22 mouse cellular contexts compared by ENCODE assay signal in the genomic region with DNA sequence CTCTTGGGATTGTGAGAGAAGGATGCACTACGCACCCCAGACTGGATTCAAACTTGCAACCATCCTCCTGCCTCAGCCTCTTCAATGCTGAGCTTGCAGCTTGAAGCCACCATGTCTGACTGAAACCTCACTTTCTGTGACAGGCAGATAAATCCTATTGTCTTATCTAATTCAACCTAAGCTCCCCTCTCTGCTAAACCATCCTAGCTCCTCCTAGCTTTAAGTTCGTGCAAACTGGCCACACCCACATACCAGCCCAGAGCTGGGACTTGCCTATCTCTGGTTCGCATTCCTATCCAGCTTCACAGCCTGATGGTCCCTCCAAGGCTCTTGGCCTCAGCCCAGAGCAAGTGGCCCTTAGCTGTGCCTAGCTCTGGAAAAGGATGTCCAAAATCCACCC. TPM values are rescaled to one million over a fixed set of nuclear protein-coding genes. Genes with fewer than 3 reads are reported as not detected.
DNase-seq lines count a peak whose midpoint lies in the region; ATAC-seq and TF ChIP-seq lines count a peak whose summit lies in the region.
"Had no signal": no experiment of that assay in that cellular context is flagged by ENCODE, and none has a peak within 500 bp of the region (broad histone marks: within the 10 kb centered on the region; RNA-seq: fewer than 3 reads in every experiment).

No protein-coding gene starts in this region.

- no peak for DNase-seq in stomach, postnatal 0 days (ENCODE audit: low spot score)
- DNase-seq in c-Kit-positive CD71-positive TER-119-negative erythroid progenitor cells, embryonic 14.5 days (ENCODE audit: low read depth), result peak; percentile 88
- peak; percentile 82 for DNase-seq in liver, embryonic 13.5 days
- no peak for DNase-seq in left cerebral cortex, postnatal 4 days
- DNase-seq: adrenal gland, postnatal 25 days; heart, postnatal 10 days; kidney, adult 8-10 months; kidney, postnatal 36 days; layer of hippocampus, postnatal 36 days; thymus, postnatal 4 days had no signal

- H3K9me3 ChIP-seq in stomach, embryonic 15.5 days, result no peaks in the 10 kb centered on the region
- H3K9me3 ChIP-seq in stomach, postnatal 0 days (ENCODE audit: control insufficient read depth, low read length), result no peaks in the 10 kb centered on the region
- H3K9me3 ChIP-seq in liver, embryonic 13.5 days (replicated peaks), result peaks cover 3% of the 10 kb centered on the region; the same call in 1 of the 2 replicates
- H3K9me3 ChIP-seq in neural tube, embryonic 15.5 days (replicated peaks), result no peaks in the 10 kb centered on the region
- H3K9me3 ChIP-seq: embryonic facial prominence, embryonic 13.5 days; lung, embryonic 15.5 days had no signal

- no peak overlapping the region for H3K27ac ChIP-seq in stomach, embryonic 15.5 days
- no peak overlapping the region for H3K27ac ChIP-seq in stomach, postnatal 0 days (replicated peaks)
- peak overlapping the region; percentile 69 for H3K27ac ChIP-seq in liver, embryonic 13.5 days
- H3K27ac ChIP-seq in neural tube, embryonic 15.5 days (replicated peaks), result no peak overlapping the region
- H3K27ac ChIP-seq: embryonic facial prominence, embryonic 13.5 days; hindbrain, postnatal 0 days; lung, embryonic 15.5 days; neural tube, embryonic 13.5 days had no signal

- 0 out of 2 replicates have a peak, but pooled peaks cover 2% of the 10 kb centered on the region for H3K27me3 ChIP-seq in stomach, embryonic 15.5 days (replicated peaks)
- no peaks in the 10 kb centered on the region for H3K27me3 ChIP-seq in stomach, postnatal 0 days (ENCODE audit: control insufficient read depth, insufficient read depth, low read length)
- peaks cover 21% of the 10 kb centered on the region for H3K27me3 ChIP-seq in liver, embryonic 13.5 days
- H3K27me3 ChIP-seq in neural tube, embryonic 15.5 days (replicated peaks), result no peaks in the 10 kb centered on the region; the same call in 1 of the 2 replicates
- H3K27me3 ChIP-seq: lung, embryonic 15.5 days; neural tube, embryonic 13.5 days had no signal

- WGBS in stomach, embryonic 15.5 days, result 67% methylated on average over 3 of the region's 3 CpGs
- 48% methylated on average over 3 of the region's 3 CpGs for WGBS in stomach, postnatal 0 days
- WGBS in liver, embryonic 13.5 days (ENCODE audit: insufficient replicate concordance), result 24% methylated on average over 3 of the region's 3 CpGs
- 83% methylated on average over 3 of the region's 3 CpGs for WGBS in neural tube, embryonic 15.5 days

- peaks cover 42% of the 10 kb centered on the region for H3K36me3 ChIP-seq in stomach, embryonic 15.5 days
- peaks cover 11% of the 10 kb centered on the region for H3K36me3 ChIP-seq in stomach, postnatal 0 days (ENCODE audit: control insufficient read depth, insufficient read depth, low read length)
- H3K36me3 ChIP-seq in liver, embryonic 13.5 days, result 0 out of 2 replicates have a peak, but pooled peaks cover 7% of the 10 kb centered on the region
- H3K36me3 ChIP-seq in neural tube, embryonic 15.5 days, result peaks cover 2% of the 10 kb centered on the region; the same call in 1 of the 2 replicates
- H3K36me3 ChIP-seq: G1E had no signal

- peak; percentile 24; the same call in 1 of the 2 replicates for ATAC-seq in stomach, embryonic 15.5 days (ENCODE audit: insufficient read depth, low FRiP score, low read depth)
- ATAC-seq in stomach, postnatal 0 days (ENCODE audit: low FRiP score, low TSS enrichment), result no peak
- ATAC-seq in liver, embryonic 13.5 days (ENCODE audit: low read depth), result peak; percentile 85
- ATAC-seq in inflammation-experienced regulatory T-cells, adult 6 months, result no peak
- ATAC-seq in neural tube, embryonic 15.5 days (ENCODE audit: low FRiP score), result no peak
- ATAC-seq: activated CD4-positive, CD25-positive, alpha-beta regulatory T cell, adult 4 months; forebrain, embryonic 14.5 days; hindbrain, postnatal 0 days had no signal

- H3K4me2 ChIP-seq in stomach, embryonic 15.5 days, result no peak overlapping the region
- no peak overlapping the region for H3K4me2 ChIP-seq in stomach, postnatal 0 days (replicated peaks; ENCODE audit: low read depth)
- H3K4me2 ChIP-seq in liver, embryonic 13.5 days, result peak overlapping the region; percentile 25
- no peak overlapping the region for H3K4me2 ChIP-seq in neural tube, embryonic 15.5 days
- H3K4me2 ChIP-seq: embryonic facial prominence, embryonic 13.5 days; lung, embryonic 15.5 days; neural tube, embryonic 13.5 days had no signal

- no peak overlapping the region for H3K9ac ChIP-seq in stomach, embryonic 15.5 days
- no peak overlapping the region for H3K9ac ChIP-seq in stomach, postnatal 0 days (ENCODE audit: low read length)
- peak overlapping the region; percentile 40; the same call in 1 of the 2 replicates for H3K9ac ChIP-seq in liver, embryonic 13.5 days
- no peak overlapping the region for H3K9ac ChIP-seq in neural tube, embryonic 15.5 days (replicated peaks)
- H3K9ac ChIP-seq: embryonic facial prominence, embryonic 13.5 days; lung, embryonic 15.5 days; neural tube, embryonic 13.5 days had no signal

- intact Hi-C loops in left cerebral cortex, postnatal 4 days (cut with DNase I), result no loop called here

- TF ChIP-seq CTCF in stomach, postnatal 0 days (IDR thresholded peaks at IDR 0.05; ENCODE audit: low read depth), result no peak

- peaks cover 25% of the 10 kb centered on the region for H3K4me1 ChIP-seq in stomach, embryonic 15.5 days
- H3K4me1 ChIP-seq in stomach, postnatal 0 days (replicated peaks; ENCODE audit: control insufficient read depth, insufficient read depth), result 0 out of 2 replicates have a peak, but pooled peaks cover 2% of the 10 kb centered on the region
- H3K4me1 ChIP-seq in liver, embryonic 13.5 days (replicated peaks), result peaks cover 86% of the 10 kb centered on the region
- H3K4me1 ChIP-seq in neural tube, embryonic 15.5 days, result peaks cover 12% of the 10 kb centered on the region; the same call in 1 of the 2 replicates

- H3K4me3 ChIP-seq in stomach, embryonic 15.5 days (replicated peaks), result no peak overlapping the region
- H3K4me3 ChIP-seq in stomach, postnatal 0 days (ENCODE audit: low read depth, low read length), result no peak overlapping the region
- no peak overlapping the region for H3K4me3 ChIP-seq in liver, embryonic 13.5 days (replicated peaks)
- no peak overlapping the region for H3K4me3 ChIP-seq in neural tube, embryonic 15.5 days (replicated peaks)
- H3K4me3 ChIP-seq: embryonic facial prominence, embryonic 13.5 days; lung, embryonic 15.5 days; megakaryocyte, embryonic 14.5 days; neural tube, embryonic 13.5 days had no signal

- TF ChIP-seq EP300 in stomach, postnatal 0 days (optimal IDR thresholded peaks at IDR 0.05), result no peak

RNA-seq across cellular contexts. Expression of gene Nop53, which starts 6.5 kb away (rescaled TPM):
- 173 and 183 TPM in 2 replicates for polyA plus RNA-seq in stomach, embryonic 15.5 days (2015; fragmentation: Nextera tagmentation; extraction: Ambion mirVana)
- 139 and 147 TPM in 2 replicates for polyA plus RNA-seq in stomach, postnatal 0 days (2015; fragmentation: Nextera tagmentation; extraction: Ambion mirVana)
- polyA plus RNA-seq in liver, embryonic 13.5 days (2015; fragmentation: Nextera tagmentation; extraction: Ambion mirVana), result 122 and 132 TPM in 2 replicates
- 100 to 1,000 TPM; 272 to 320 (median 288) TPM for polyA plus RNA-seq in inflammation-experienced regulatory T-cells, adult 6 months (2017; shearing (Covaris generic))
- total RNA-seq in left cerebral cortex, postnatal 4 days (2021), result 100 to 1,000 TPM; 110 to 112 TPM
- 108 and 127 TPM in 2 replicates for polyA plus RNA-seq in neural tube, embryonic 15.5 days (2015; fragmentation: Nextera tagmentation; extraction: Ambion mirVana)

RNA-seq across cellular contexts. Expression of gene Ehd2, which starts 15.0 kb away (rescaled TPM):
- polyA plus RNA-seq in stomach, embryonic 15.5 days (2015; fragmentation: Nextera tagmentation; extraction: Ambion mirVana), result 49.0 and 49.6 TPM in 2 replicates
- polyA plus RNA-seq in stomach, postnatal 0 days (2015; fragmentation: Nextera tagmentation; extraction: Ambion mirVana), result 30.7 and 37.7 TPM in 2 replicates
- 3.9 and 4.6 TPM in 2 replicates for polyA plus RNA-seq in liver, embryonic 13.5 days (2015; fragmentation: Nextera tagmentation; extraction: Ambion mirVana)
- under 1 TPM in 2 of 3 experiments, not detected in 1; 0.19 to 0.34 TPM for polyA plus RNA-seq in inflammation-experienced regulatory T-cells, adult 6 months (2017; shearing (Covaris generic))
- 1 to 10 TPM; 6.2 to 6.7 TPM for total RNA-seq in left cerebral cortex, postnatal 4 days (2021)
- polyA plus RNA-seq in neural tube, embryonic 15.5 days (2015; fragmentation: Nextera tagmentation; extraction: Ambion mirVana), result 9.2 and 14.8 TPM in 2 replicates
- total RNA-seq: monocyte, adult 5-6 weeks had no signal

RNA-seq across cellular contexts. Expression of gene Selenow, which starts 30.2 kb away (rescaled TPM):
- 686 and 711 TPM in 2 replicates for polyA plus RNA-seq in stomach, embryonic 15.5 days (2015; fragmentation: Nextera tagmentation; extraction: Ambion mirVana)
- 560 and 572 TPM in 2 replicates for polyA plus RNA-seq in stomach, postnatal 0 days (2015; fragmentation: Nextera tagmentation; extraction: Ambion mirVana)
- polyA plus RNA-seq in liver, embryonic 13.5 days (2015; fragmentation: Nextera tagmentation; extraction: Ambion mirVana), result 368 and 374 TPM in 2 replicates
- polyA plus RNA-seq in inflammation-experienced regulatory T-cells, adult 6 months (2017; shearing (Covaris generic)), result 100 to 1,000 TPM; 681 to 943 (median 889) TPM
- total RNA-seq in left cerebral cortex, postnatal 4 days (2021), result 1,000 to 10,000 TPM; 1,074 to 1,076 TPM
- 1,268 and 1,471 TPM in 2 replicates for polyA plus RNA-seq in neural tube, embryonic 15.5 days (2015; fragmentation: Nextera tagmentation; extraction: Ambion mirVana)

Comparison
In these comparisons a context has a peak if more than half of its experiments do, and no peak if none do; other contexts are left out.
1. ATAC-seq: peak in stomach, embryonic 15.5 days (single experiment) and liver, embryonic 13.5 days (single experiment); none in stomach, postnatal 0 days (single experiment), inflammation-experienced regulatory T-cells, adult 6 months (single experiment) and neural tube, embryonic 15.5 days (single experiment).
2. DNase-seq: peak in c-Kit-positive CD71-positive TER-119-negative erythroid progenitor cells, embryonic 14.5 days (single experiment) and liver, embryonic 13.5 days (single experiment); none in stomach, postnatal 0 days (single experiment) and left cerebral cortex, postnatal 4 days (single experiment).